Mouse (Mus musculus) neural tube, embryonic 14.5 days (tissue): ENCODE measurements around the gene Atp8b4. TPM values are rescaled to one million over a fixed set of nuclear protein-coding genes. Genes with fewer than 3 reads are reported as not detected.
A peak's percentile ranks its signal among the peaks of the same experiment; 100 is the strongest.

Source experiments
- ATAC-seq: fragments of 200-750 bp; cut with Nextera tagmentation; 2 replicates; pipeline ENCODE4 v1.8.0; 2017; ENCODE audit warnings: low read depth, mild to moderate bottlenecking, moderate TSS enrichment, moderate library complexity
- H3K27ac ChIP-seq: fragments of 300-500 bp; sonication (generic); 2 replicates; pipeline ENCODE4 v1.5.1; 2014; ENCODE audit warnings: low read depth, mild to moderate bottlenecking, control low read depth, low read length, moderate library complexity, mixed read lengths
- H3K27me3 ChIP-seq: fragments of 300-500 bp; sonication (generic); 2 replicates; pipeline ENCODE4 v1.6.1; 2014; ENCODE audit warnings: low read length; ENCODE audit not compliant: control insufficient read depth, insufficient read depth
- H3K36me3 ChIP-seq: fragments of 300-500 bp; sonication (generic); 2 replicates; pipeline ENCODE4 v1.6.1; 2014; ENCODE audit warnings: low read length, mixed read lengths; ENCODE audit not compliant: control insufficient read depth, insufficient read depth
- H3K4me1 ChIP-seq: fragments of 300-500 bp; sonication (generic); 2 replicates; pipeline ENCODE4 v1.6.1; 2014; ENCODE audit warnings: low read length; ENCODE audit not compliant: control insufficient read depth, insufficient read depth
- H3K4me2 ChIP-seq: fragments of 300-500 bp; sonication (generic); 2 replicates; pipeline ENCODE4 v1.6.1; 2014; ENCODE audit warnings: mild to moderate bottlenecking, low read depth, low read length, control low read depth
- H3K4me3 ChIP-seq: fragments of 300-500 bp; sonication (generic); 2 replicates; pipeline ENCODE4 v1.5.1; 2014; ENCODE audit warnings: low read depth, low read length, control low read depth, mixed read lengths
- H3K9ac ChIP-seq: fragments of 300-500 bp; sonication (generic); replicated peaks from 2 replicates; pipeline ENCODE4 v1.6.1; 2014; ENCODE audit warnings: low read depth, mild to moderate bottlenecking, control low read depth, low read length, mixed read lengths
- H3K9me3 ChIP-seq: fragments of 300-500 bp; sonication (generic); 2 replicates; pipeline ENCODE4 v1.6.1; 2016; ENCODE audit warnings: low read length; ENCODE audit not compliant: control insufficient read depth
- WGBS: fragments of 180-500 bp; shearing (Covaris S2); extraction: QIAGEN DNeasy Blood & Tissue Kit; methylation state at CpG from one replicate; pipeline ENCODE4 v1.1.7; 2014; 5-methylcytosine and 5-hydroxymethylcytosine counted together
- polyA plus RNA-seq: library from polyadenylated mRNA; unstranded; fragments of >200 nt; fragmentation: Nextera tagmentation; extraction: Ambion mirVana; gene quantifications from 2 replicates; pipeline ENCODE4 v1.2.1, GENCODE M21; 2014

The Atp8b4 gene
- polyA plus RNA-seq, 1 experiment from 2014 or later = 0.03 TPM

- H3K27me3 ChIP-seq = no peaks in the 10 kb centered on the region
- ATAC-seq = peak; percentile 70; the same call in 1 of the 2 replicates
- H3K36me3 ChIP-seq = no peaks in the 10 kb centered on the region
- no peaks in the 10 kb centered on the region for H3K4me1 ChIP-seq
- H3K27ac ChIP-seq = no peak overlapping the region
- no peaks in the 10 kb centered on the region for H3K9me3 ChIP-seq
- 52% methylated on average over 7 of the region's 7 CpGs for WGBS
- no peak overlapping the region for H3K4me2 ChIP-seq
- H3K9ac ChIP-seq = no peak overlapping the region
- no peak overlapping the region for H3K4me3 ChIP-seq
These were observed 137.3 kb downstream of the Atp8b4 start for GRCm38 (mm10) chr2:126363050-126363744.

GRCm38 (mm10) chr2:126361131-126361810 lies 139.2 kb downstream of the Atp8b4 start:
- H3K27ac ChIP-seq = no peak overlapping the region
- no peaks in the 10 kb centered on the region for H3K4me1 ChIP-seq
- no peak overlapping the region for H3K4me2 ChIP-seq
- no peak for ATAC-seq
- WGBS = 49% methylated on average over 21 of the region's 21 CpGs
- no peak overlapping the region for H3K9ac ChIP-seq
- H3K36me3 ChIP-seq = no peaks in the 10 kb centered on the region
- H3K4me3 ChIP-seq = no peak overlapping the region
- H3K9me3 ChIP-seq = no peaks in the 10 kb centered on the region
- H3K27me3 ChIP-seq = no peaks in the 10 kb centered on the region

GRCm38 (mm10) chr2:126360688-126361087 lies 139.8 kb downstream of the Atp8b4 start:
- WGBS = 53% methylated on average over 6 of the region's 6 CpGs

GRCm38 (mm10) chr2:126359965-126360364 lies 140.5 kb downstream of the Atp8b4 start:
- Histone ChIP-seq H3K9ac (no peak overlapping the region), H3K27ac (no peak overlapping the region), H3K27me3 (no peaks in the 10 kb centered on the region), H3K36me3 (no peaks in the 10 kb centered on the region), H3K4me3 (no peak overlapping the region), H3K4me1 (no peaks in the 10 kb centered on the region), H3K4me2 (no peak overlapping the region), H3K9me3 (no peaks in the 10 kb centered on the region)
- 89% methylated on average over 3 of the region's 3 CpGs for WGBS
- ATAC-seq = no peak

More at GRCm38 (mm10) chr2:126360688-126361087, 139.8 kb downstream of the Atp8b4 start:
- Histone ChIP-seq H3K4me3 (no peak overlapping the region), H3K4me2 (no peak overlapping the region), H3K27me3 (no peaks in the 10 kb centered on the region), H3K36me3 (no peaks in the 10 kb centered on the region), H3K9me3 (no peaks in the 10 kb centered on the region), H3K27ac (no peak overlapping the region), H3K4me1 (no peaks in the 10 kb centered on the region), H3K9ac (no peak overlapping the region)
- no peak for ATAC-seq

GRCm38 (mm10) chr2:126359278-126359677 lies 141.2 kb downstream of the Atp8b4 start:
- H3K9me3 ChIP-seq = no peaks in the 10 kb centered on the region
- H3K4me1 ChIP-seq = no peaks in the 10 kb centered on the region
- no peak overlapping the region for H3K4me3 ChIP-seq
- WGBS = 100% methylated on average over 1 of the region's 1 CpGs
- ATAC-seq = no peak
- no peak overlapping the region for H3K9ac ChIP-seq
- no peaks in the 10 kb centered on the region for H3K27me3 ChIP-seq
- H3K4me2 ChIP-seq = no peak overlapping the region
- no peaks in the 10 kb centered on the region for H3K36me3 ChIP-seq
- H3K27ac ChIP-seq = no peak overlapping the region

GRCm38 (mm10) chr2:126358741-126359140 lies 141.7 kb downstream of the Atp8b4 start:
- no peak overlapping the region for H3K9ac ChIP-seq
- no peaks in the 10 kb centered on the region for H3K4me1 ChIP-seq
- no peaks in the 10 kb centered on the region for H3K9me3 ChIP-seq
- H3K36me3 ChIP-seq = no peaks in the 10 kb centered on the region
- no peak overlapping the region for H3K27ac ChIP-seq
- no peak overlapping the region for H3K4me2 ChIP-seq
- no peak for ATAC-seq
- H3K27me3 ChIP-seq = no peaks in the 10 kb centered on the region
- WGBS = 91% methylated on average over 5 of the region's 5 CpGs
- H3K4me3 ChIP-seq = no peak overlapping the region

- no peak overlapping the region for H3K4me3 ChIP-seq
- no peak overlapping the region for H3K27ac ChIP-seq
- H3K4me2 ChIP-seq = no peak overlapping the region
- H3K36me3 ChIP-seq = no peaks in the 10 kb centered on the region
- ATAC-seq = no peak
- no peaks in the 10 kb centered on the region for H3K9me3 ChIP-seq
- H3K27me3 ChIP-seq = no peaks in the 10 kb centered on the region
- 93% methylated on average over 2 of the region's 2 CpGs for WGBS
- H3K9ac ChIP-seq = no peak overlapping the region
- H3K4me1 ChIP-seq = no peaks in the 10 kb centered on the region
These were observed 145.2 kb downstream of the Atp8b4 start for GRCm38 (mm10) chr2:126355259-126355658.

- Histone ChIP-seq H3K36me3 (no peaks in the 10 kb centered on the region), H3K4me3 (no peak overlapping the region), H3K4me1 (no peaks in the 10 kb centered on the region), H3K27me3 (no peaks in the 10 kb centered on the region), H3K9me3 (no peaks in the 10 kb centered on the region), H3K4me2 (no peak overlapping the region), H3K27ac (no peak overlapping the region), H3K9ac (no peak overlapping the region)
- 84% methylated on average over 1 of the region's 1 CpGs for WGBS
- ATAC-seq = no peak
These were observed 148.7 kb downstream of the Atp8b4 start for GRCm38 (mm10) chr2:126351811-126352210.

GRCm38 (mm10) chr2:126343026-126343593 lies 157.4 kb downstream of the Atp8b4 start:
- WGBS = 81% methylated on average over 3 of the region's 3 CpGs
- no peak for ATAC-seq
- H3K27me3 ChIP-seq = no peaks in the 10 kb centered on the region
- no peak overlapping the region for H3K27ac ChIP-seq
- no peak overlapping the region for H3K4me2 ChIP-seq
- no peaks in the 10 kb centered on the region for H3K4me1 ChIP-seq
- no peak overlapping the region for H3K9ac ChIP-seq
- no peaks in the 10 kb centered on the region for H3K9me3 ChIP-seq
- no peaks in the 10 kb centered on the region for H3K36me3 ChIP-seq
- no peak overlapping the region for H3K4me3 ChIP-seq
